Mouse (Mus musculus): Measurements from ENCODE around the gene Als2cr12.
A peak's percentile ranks its signal among the peaks of the same experiment; 100 is the strongest.
"Not testable (repeated sequence)": the region's sequence is repeated elsewhere in the genome, so short reads cannot be mapped to it uniquely, and the experiment has no call there.

Als2cr12 gene

GRCm38 (mm10) chr1:58614424-58614823, 81.4 kb downstream of the Als2cr12 start:
- no peak for DNase-seq (ENCODE audit: low spot score in 2 of 2)

DNA sequence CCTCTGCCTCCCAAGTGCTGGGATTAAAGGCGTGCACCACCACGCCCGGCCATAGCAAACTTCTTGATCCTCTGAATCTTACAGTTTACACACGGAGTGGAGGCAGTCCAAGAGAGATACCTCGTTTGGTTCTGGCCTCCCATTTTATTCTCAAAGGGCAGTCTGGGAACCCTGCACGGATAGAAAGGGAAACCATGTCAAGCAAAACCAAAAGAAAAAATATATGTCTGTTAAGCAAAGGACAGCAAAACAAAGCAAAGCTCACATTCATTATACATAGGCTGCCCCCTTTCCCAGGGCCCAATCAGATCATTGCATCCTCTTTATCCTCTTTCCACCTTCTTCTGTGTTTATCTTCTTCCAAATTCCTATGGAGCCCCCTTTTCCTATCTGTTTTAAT, 82.0 kb downstream of the Als2cr12 start:
- peak in 1 of 2 experiments; percentile 73 for DNase-seq (ENCODE audit: low spot score in 2 of 2)

GRCm38 (mm10) chr1:58610611-58611010, 85.2 kb downstream of the Als2cr12 start:
- DNase-seq (ENCODE audit: low spot score in 2 of 2) = no peak

DNA sequence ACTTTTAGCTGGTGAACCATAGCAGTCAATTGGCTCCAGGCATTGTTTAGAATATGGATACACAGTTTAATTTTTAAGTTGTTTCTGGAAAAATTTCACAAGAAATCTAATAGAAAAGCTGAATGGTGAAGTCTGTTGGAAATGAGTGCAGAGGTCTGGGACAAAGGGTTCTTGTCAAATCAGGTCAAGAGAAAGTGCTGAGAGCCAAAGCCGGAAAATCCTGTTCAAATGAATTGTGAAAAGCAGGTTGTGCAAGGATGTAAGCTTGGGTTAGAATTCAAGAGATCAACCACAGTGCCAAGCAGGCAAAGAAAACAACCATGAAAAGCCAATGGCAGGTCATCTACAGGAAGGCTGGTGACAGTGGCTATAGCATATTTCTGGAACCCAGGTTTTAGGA, 85.6 kb downstream of the Als2cr12 start:
- DNase-seq (ENCODE audit: low spot score in 2 of 2) = no peak

DNA sequence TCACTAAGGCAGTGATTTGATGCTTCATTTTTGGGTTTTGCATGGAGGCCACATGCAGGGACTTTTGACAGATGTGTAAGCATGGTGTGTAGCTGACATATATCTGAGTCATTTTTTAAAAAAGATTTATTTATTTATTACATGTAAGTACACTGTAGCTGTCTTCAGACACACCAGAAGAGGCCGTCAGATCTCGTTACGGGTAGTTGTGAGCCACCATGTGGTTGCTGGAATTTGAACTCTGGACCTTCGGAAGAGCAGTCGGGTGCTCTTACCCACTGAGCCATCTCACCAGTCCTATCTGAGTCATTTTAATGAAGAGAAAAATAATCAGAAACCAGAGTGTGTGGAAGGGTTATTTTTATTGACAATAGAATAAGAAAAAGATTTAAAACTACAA, 86.2 kb downstream of the Als2cr12 start:
- DNase-seq (ENCODE audit: low spot score in 2 of 2) = not testable (repeated sequence)

GRCm38 (mm10) chr1:58603738-58604137, 92.1 kb downstream of the Als2cr12 start:
- DNase-seq (ENCODE audit: low spot score in 2 of 2) = no peak

- no peak for DNase-seq (ENCODE audit: low spot score in 2 of 2)
Observed at GRCm38 (mm10) chr1:58602681-58603080, 93.1 kb downstream of the Als2cr12 start.
